Mouse (Mus musculus) forebrain, embryonic 16.5 days (tissue): ENCODE data around the gene Gm9922. TPM values are rescaled to one million over a fixed set of nuclear protein-coding genes. Genes with fewer than 3 reads are reported as not detected.

ENCODE experiments used
- ATAC-seq: fragments of 200-750 bp; cut with Nextera tagmentation; 2 replicates; pipeline ENCODE4 v1.8.0; 2017; ENCODE audit warnings: mild to moderate bottlenecking, moderate library complexity
- H3K27ac ChIP-seq: fragments of 300-500 bp; sonication (generic); 2 replicates; pipeline ENCODE4 v1.5.1; 2014; ENCODE audit warnings: low read length, control low read depth
- H3K27me3 ChIP-seq: fragments of 300-500 bp; sonication (generic); replicated peaks from 2 replicates; pipeline ENCODE4 v1.6.1; 2014; ENCODE audit warnings: low read length; ENCODE audit not compliant: control insufficient read depth, insufficient read depth
- H3K36me3 ChIP-seq: fragments of 300-500 bp; sonication (generic); 2 replicates; pipeline ENCODE4 v1.6.1; 2014; ENCODE audit not compliant: control insufficient read depth, insufficient read depth
- H3K4me1 ChIP-seq: fragments of 300-500 bp; sonication (generic); replicated peaks from 2 replicates; pipeline ENCODE4 v1.6.1; 2014; ENCODE audit warnings: low read length; ENCODE audit not compliant: control insufficient read depth, insufficient read depth
- H3K4me2 ChIP-seq: fragments of 300-500 bp; sonication (generic); 2 replicates; pipeline ENCODE4 v1.6.1; 2014; ENCODE audit warnings: mild to moderate bottlenecking, low read length, control low read depth
- H3K4me3 ChIP-seq: fragments of 300-500 bp; sonication (generic); replicated peaks from 2 replicates; pipeline ENCODE4 v1.5.1; 2014; ENCODE audit warnings: mild to moderate bottlenecking, low read length, control low read depth
- H3K9ac ChIP-seq: fragments of 300-500 bp; sonication (generic); replicated peaks from 2 replicates; pipeline ENCODE4 v1.6.1; 2014; ENCODE audit warnings: low read depth, low read length, control low read depth
- H3K9me3 ChIP-seq: fragments of 300-500 bp; sonication (generic); 2 replicates; pipeline ENCODE4 v1.6.1; 2016; ENCODE audit warnings: low read length; ENCODE audit not compliant: control insufficient read depth
- WGBS: fragments of 180-500 bp; shearing (Covaris S2); extraction: QIAGEN DNeasy Blood & Tissue Kit; methylation state at CpG from one replicate; pipeline ENCODE4 v1.1.7; 2014; 5-methylcytosine and 5-hydroxymethylcytosine counted together
- polyA plus RNA-seq: library from polyadenylated mRNA; unstranded; fragments of >200 nt; fragmentation: Nextera tagmentation; extraction: Ambion mirVana; gene quantifications from 2 replicates; pipeline ENCODE4 v1.2.1, GENCODE M21; 2015

The Gm9922 gene
- polyA plus RNA-seq = 0.95 and 1.3 TPM in 2 replicates

GRCm38 (mm10) chr14:101729237-101729971 is at the start of gene Gm9922, which contains the start of gene Lmo7:
Gene Gm9922, minus strand, starts transcription at chr14:101729814.
Gene Lmo7, plus strand, starts transcription at chr14:101729957.
- Histone ChIP-seq H3K4me3 (peak within 1 kb of the TSS; percentile 76), H3K27me3 (peaks cover 20% of the 10 kb centered on the region; the same call in 1 of the 2 replicates), H3K4me2 (peak within 1 kb of the TSS; percentile 100), H3K9me3 (no peaks in the 10 kb centered on the region), H3K36me3 (no peaks in the 10 kb centered on the region), H3K4me1 (peaks cover 9% of the 10 kb centered on the region), H3K9ac (peak within 1 kb of the TSS; percentile 74), H3K27ac (no peak within 1 kb of the TSS)
- WGBS = under 1% methylated on average over 51 of the region's 51 CpGs
- peak; percentile 84 for ATAC-seq

- Histone ChIP-seq H3K4me1 (no peaks in the 10 kb centered on the region), H3K9ac (no peak overlapping the region), H3K27me3 (no peaks in the 10 kb centered on the region), H3K36me3 (no peaks in the 10 kb centered on the region), H3K4me3 (no peak overlapping the region), H3K27ac (no peak overlapping the region), H3K9me3 (no peaks in the 10 kb centered on the region), H3K4me2 (no peak overlapping the region)
- WGBS = 93% methylated on average over 3 of the region's 3 CpGs
- no peak for ATAC-seq
Measured at GRCm38 (mm10) chr14:101778426-101778825, 48.8 kb upstream of the Gm9922 start.

DNA sequence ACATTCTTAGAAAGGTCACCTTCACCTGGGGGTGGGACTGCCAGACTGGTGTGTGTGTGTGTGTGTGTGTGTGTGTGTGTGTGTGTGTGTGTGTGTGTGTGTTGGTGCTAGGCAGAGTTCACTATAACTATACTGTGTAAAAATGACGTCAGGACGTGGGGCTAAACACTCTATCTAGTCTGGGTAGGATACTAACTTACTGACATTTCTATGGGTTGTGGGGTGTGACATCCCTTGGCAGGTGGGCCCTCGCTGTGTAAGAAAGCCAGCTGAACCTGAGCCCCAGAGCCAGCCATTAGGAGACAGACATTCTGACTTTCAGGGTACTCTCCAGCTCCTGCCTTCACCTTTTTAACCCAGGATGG is 47.5 kb upstream of the Gm9922 start:
- H3K4me3 ChIP-seq = no peak overlapping the region
- 0 out of 2 replicates have a peak, but pooled peaks have one; percentile 47 for ATAC-seq
- H3K9me3 ChIP-seq = no peaks in the 10 kb centered on the region
- no peaks in the 10 kb centered on the region for H3K4me1 ChIP-seq
- 17% methylated on average over 3 of the region's 3 CpGs for WGBS
- no peak overlapping the region for H3K4me2 ChIP-seq
- no peaks in the 10 kb centered on the region for H3K36me3 ChIP-seq
- no peak overlapping the region for H3K27ac ChIP-seq
- H3K9ac ChIP-seq = no peak overlapping the region
- H3K27me3 ChIP-seq = no peaks in the 10 kb centered on the region

GRCm38 (mm10) chr14:101776296-101777128 is 46.9 kb upstream of the Gm9922 start:
- H3K27me3 ChIP-seq = no peaks in the 10 kb centered on the region
- no peak for ATAC-seq
- H3K4me1 ChIP-seq = no peaks in the 10 kb centered on the region
- no peaks in the 10 kb centered on the region for H3K36me3 ChIP-seq
- no peak overlapping the region for H3K27ac ChIP-seq
- 11% methylated on average over 4 of the region's 4 CpGs for WGBS
- no peak overlapping the region for H3K9ac ChIP-seq
- no peaks in the 10 kb centered on the region for H3K9me3 ChIP-seq
- H3K4me3 ChIP-seq = no peak overlapping the region
- H3K4me2 ChIP-seq = no peak overlapping the region

- Histone ChIP-seq H3K27me3 (no peaks in the 10 kb centered on the region), H3K9me3 (no peaks in the 10 kb centered on the region), H3K9ac (no peak overlapping the region), H3K4me1 (no peaks in the 10 kb centered on the region), H3K4me2 (no peak overlapping the region), H3K27ac (no peak overlapping the region), H3K4me3 (no peak overlapping the region), H3K36me3 (no peaks in the 10 kb centered on the region)
- 60% methylated on average over 4 of the region's 4 CpGs for WGBS
- no peak for ATAC-seq
Measured at GRCm38 (mm10) chr14:101774631-101775030, 45.0 kb upstream of the Gm9922 start.

DNA sequence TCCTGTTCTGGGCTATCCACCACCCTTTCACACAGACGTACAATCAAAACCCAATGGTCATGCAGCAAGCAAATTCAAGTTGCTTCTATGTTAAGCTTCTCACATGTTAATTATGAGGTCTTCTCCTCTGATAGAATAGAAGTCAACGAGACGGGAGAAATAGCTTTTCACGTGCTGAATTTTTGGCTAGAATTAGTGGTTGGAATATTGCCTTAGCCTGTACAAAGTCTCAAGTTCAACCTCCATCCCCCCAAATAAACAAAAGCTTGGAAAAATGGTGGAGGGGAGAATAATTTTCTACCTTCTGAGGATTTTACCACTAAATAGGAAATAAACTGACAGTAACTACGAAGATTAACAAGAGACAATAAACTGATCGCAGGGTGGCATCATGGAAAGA is 42.1 kb upstream of the Gm9922 start:
- ATAC-seq = no peak
- Histone ChIP-seq H3K36me3 (no peaks in the 10 kb centered on the region), H3K4me3 (no peak overlapping the region), H3K27ac (no peak overlapping the region), H3K4me1 (no peaks in the 10 kb centered on the region), H3K4me2 (no peak overlapping the region), H3K9me3 (no peaks in the 10 kb centered on the region), H3K9ac (no peak overlapping the region), H3K27me3 (no peaks in the 10 kb centered on the region)
- WGBS = 94% methylated on average over 6 of the region's 6 CpGs

GRCm38 (mm10) chr14:101771336-101771735 is 41.7 kb upstream of the Gm9922 start:
- 91% methylated on average over 5 of the region's 5 CpGs for WGBS
- H3K27ac ChIP-seq = no peak overlapping the region

GRCm38 (mm10) chr14:101763762-101764295 is 34.2 kb upstream of the Gm9922 start:
- H3K4me1 ChIP-seq = no peaks in the 10 kb centered on the region
- no peak overlapping the region for H3K4me2 ChIP-seq
- no peak overlapping the region for H3K27ac ChIP-seq
- no peaks in the 10 kb centered on the region for H3K36me3 ChIP-seq
- H3K4me3 ChIP-seq = no peak overlapping the region
- no peaks in the 10 kb centered on the region for H3K27me3 ChIP-seq
- 19% methylated on average over 3 of the region's 3 CpGs for WGBS
- no peak for ATAC-seq
- no peaks in the 10 kb centered on the region for H3K9me3 ChIP-seq
- no peak overlapping the region for H3K9ac ChIP-seq

More at GRCm38 (mm10) chr14:101771336-101771735, 41.7 kb upstream of the Gm9922 start:
- H3K4me1 ChIP-seq = no peaks in the 10 kb centered on the region
- no peak overlapping the region for H3K4me2 ChIP-seq
- no peaks in the 10 kb centered on the region for H3K9me3 ChIP-seq
- H3K36me3 ChIP-seq = no peaks in the 10 kb centered on the region
- H3K27me3 ChIP-seq = no peaks in the 10 kb centered on the region
- no peak for ATAC-seq
- H3K9ac ChIP-seq = no peak overlapping the region
- no peak overlapping the region for H3K4me3 ChIP-seq

DNA sequence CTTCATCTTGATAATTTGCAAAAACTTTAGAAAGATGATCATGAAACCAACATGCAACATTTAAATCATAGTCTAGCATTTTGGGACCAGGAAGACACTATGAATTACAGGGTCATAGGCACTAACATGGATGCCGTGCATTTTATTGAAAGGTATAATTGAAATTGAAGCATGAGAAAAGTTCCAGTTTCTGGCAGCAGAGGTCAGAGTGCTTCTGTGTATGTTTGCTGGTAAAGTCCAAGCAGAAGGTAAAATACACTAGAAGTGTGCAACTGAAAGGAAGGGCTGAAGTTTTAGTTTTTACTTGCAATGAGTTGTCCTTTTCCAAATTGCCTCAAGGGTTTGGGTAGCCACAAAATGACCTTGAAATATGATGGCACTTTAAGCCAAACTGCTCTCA is 32.7 kb upstream of the Gm9922 start:
- no peak overlapping the region for H3K9ac ChIP-seq
- no peak for ATAC-seq
- H3K27me3 ChIP-seq = no peaks in the 10 kb centered on the region
- no peak overlapping the region for H3K4me2 ChIP-seq
- no peaks in the 10 kb centered on the region for H3K36me3 ChIP-seq
- H3K27ac ChIP-seq = no peak overlapping the region
- H3K4me1 ChIP-seq = no peaks in the 10 kb centered on the region
- H3K4me3 ChIP-seq = no peak overlapping the region
- 51% methylated on average over 1 of the region's 1 CpGs for WGBS
- H3K9me3 ChIP-seq = no peaks in the 10 kb centered on the region
